Mouse (Mus musculus): Measurements from ENCODE around the gene Srebf2. TPM values are rescaled to one million over a fixed set of nuclear protein-coding genes. Genes with fewer than 3 reads are reported as not detected.
"Not testable (repeated sequence)": the region's sequence is repeated elsewhere in the genome, so short reads cannot be mapped to it uniquely, and the experiment has no call there.

Srebf2 gene
- polyA plus RNA-seq, 1 experiment from 2014 or later: 101 TPM

DNA sequence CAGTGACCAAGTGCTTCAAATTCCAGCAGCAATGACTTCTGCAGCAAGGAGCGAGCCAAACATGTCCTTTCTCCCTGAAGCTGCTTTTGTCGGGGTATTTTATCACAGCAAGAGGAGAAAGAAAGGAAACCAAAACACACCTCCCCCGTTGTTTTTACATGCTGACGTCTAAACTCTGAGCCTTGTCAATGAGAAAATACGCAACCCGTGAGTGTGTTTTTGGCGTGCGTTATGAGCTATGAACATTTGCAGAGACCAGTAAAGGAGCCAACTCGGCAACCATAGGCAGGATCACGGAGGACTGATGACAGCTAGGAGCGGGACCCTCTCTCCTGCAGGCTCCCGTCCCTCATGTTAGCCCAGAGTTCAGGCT is 96.7 kb downstream of the Srebf2 start:
- Histone ChIP-seq H3K9me3 (ENCODE audit: control insufficient read depth, low read length) (no peaks in the 10 kb centered on the region), H3K4me3 (ENCODE audit: low read depth, low read length) (peak overlapping the region; percentile 69), H3K27me3 (replicated peaks; ENCODE audit: control insufficient read depth, insufficient read depth, low read length) (no peaks in the 10 kb centered on the region), H3K9ac (ENCODE audit: low read depth, low read length) (peak overlapping the region; percentile 84), H3K27ac (ENCODE audit: low read depth, low read length) (peak overlapping the region; percentile 88; the same call in 1 of the 2 replicates), H3K4me2 (peak overlapping the region; percentile 97), H3K36me3 (ENCODE audit: control insufficient read depth, insufficient read depth, low read length) (no peaks in the 10 kb centered on the region), H3K4me1 (replicated peaks; ENCODE audit: control insufficient read depth, insufficient read depth, low read length) (peaks cover 8% of the 10 kb centered on the region)
- DNase-seq (ENCODE audit: low spot score) (no peak), ATAC-seq (replicated peaks; ENCODE audit: low FRiP score) (no peak)
- 4% methylated on average over 12 of the region's 12 CpGs for WGBS

- Histone ChIP-seq H3K36me3 (ENCODE audit: control insufficient read depth, insufficient read depth, low read length) (no peaks in the 10 kb centered on the region), H3K9ac (ENCODE audit: low read depth, low read length) (peak within 1 kb of the TSS; percentile 84), H3K9me3 (ENCODE audit: control insufficient read depth, low read length) (no peaks in the 10 kb centered on the region), H3K4me3 (ENCODE audit: low read depth, low read length) (peak within 1 kb of the TSS; percentile 69), H3K4me2 (peak within 1 kb of the TSS; percentile 97), H3K4me1 (replicated peaks; ENCODE audit: control insufficient read depth, insufficient read depth, low read length) (peaks cover 8% of the 10 kb centered on the region), H3K27me3 (replicated peaks; ENCODE audit: control insufficient read depth, insufficient read depth, low read length) (no peaks in the 10 kb centered on the region), H3K27ac (ENCODE audit: low read depth, low read length) (peak within 1 kb of the TSS; percentile 88)
- peak; percentile 97 for ATAC-seq (replicated peaks; ENCODE audit: low FRiP score)
- peak; percentile 94 for DNase-seq (ENCODE audit: low spot score)
- WGBS: under 1% methylated on average over 62 of the region's 65 CpGs
Measured at GRCm38 (mm10) chr15:82244115-82244804, 97.3 kb downstream of the Srebf2 start, which contains the start of gene Cenpm. Cenpm (minus strand) TSS chr15:82244748.

DNA sequence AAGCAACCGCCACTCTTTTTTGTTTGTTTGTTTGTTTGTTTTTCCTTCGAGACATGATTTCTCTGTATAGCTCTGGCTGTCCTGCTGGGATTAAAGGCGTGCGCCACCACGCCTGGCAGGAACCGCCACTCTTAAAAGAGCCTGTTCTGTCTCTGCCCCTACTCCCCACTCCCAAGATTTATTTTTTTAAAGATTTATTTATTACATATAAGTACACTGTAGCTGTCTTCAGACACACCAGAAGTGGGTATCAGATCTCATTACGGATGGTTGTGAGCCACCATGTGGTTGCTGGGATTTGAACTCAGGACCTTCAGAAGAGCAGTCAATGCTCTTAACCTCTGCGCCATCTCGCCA is 97.8 kb downstream of the Srebf2 start:
- not testable (repeated sequence) for H3K4me1 ChIP-seq (replicated peaks; ENCODE audit: control insufficient read depth, insufficient read depth, low read length); H3K36me3 ChIP-seq (ENCODE audit: control insufficient read depth, insufficient read depth, low read length); DNase-seq (ENCODE audit: low spot score); H3K27me3 ChIP-seq (replicated peaks; ENCODE audit: control insufficient read depth, insufficient read depth, low read length); H3K9me3 ChIP-seq (ENCODE audit: control insufficient read depth, low read length); ATAC-seq (replicated peaks; ENCODE audit: low FRiP score)
- 23% methylated on average over 9 of the region's 9 CpGs for WGBS
- peak overlapping the region; percentile 88 for H3K27ac ChIP-seq (ENCODE audit: low read depth, low read length)
- peak overlapping the region; percentile 84 for H3K9ac ChIP-seq (ENCODE audit: low read depth, low read length)
- peak overlapping the region; percentile 97 for H3K4me2 ChIP-seq
- H3K4me3 ChIP-seq (ENCODE audit: low read depth, low read length): peak overlapping the region; percentile 69

DNA sequence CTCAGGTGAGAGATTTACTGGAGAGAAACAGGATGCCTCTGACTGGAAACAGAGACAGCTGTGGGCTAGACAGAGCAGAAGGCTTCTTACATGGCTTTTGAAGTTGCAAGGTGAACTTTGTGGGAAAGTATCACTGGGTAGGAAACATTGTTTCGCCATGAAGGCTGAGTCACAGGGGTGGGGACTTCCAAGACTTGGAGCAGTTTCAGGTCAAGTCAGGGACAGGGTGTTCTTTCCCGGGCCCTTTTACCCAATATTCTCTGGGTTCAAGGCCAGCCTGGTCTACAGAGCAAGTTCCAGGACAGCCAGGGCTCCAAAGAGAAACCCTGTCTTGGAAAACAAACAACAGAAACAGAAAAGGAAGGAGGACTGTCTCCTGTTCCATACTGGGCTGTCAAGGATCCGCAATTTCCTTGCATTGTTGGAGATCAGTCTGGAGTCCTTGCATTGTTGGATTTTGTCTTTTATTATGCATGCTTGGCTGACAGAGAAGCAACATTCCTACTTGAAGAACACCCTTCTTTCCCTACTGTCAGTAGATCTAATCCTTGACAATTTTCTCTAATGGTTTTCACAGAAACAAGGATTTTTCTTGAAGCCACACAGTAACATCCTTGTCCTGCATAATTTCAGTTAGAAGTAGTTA is 100.3 kb downstream of the Srebf2 start:
- WGBS: 68% methylated on average over 3 of the region's 3 CpGs
- Histone ChIP-seq H3K36me3 (ENCODE audit: control insufficient read depth, insufficient read depth, low read length) (no peaks in the 10 kb centered on the region), H3K4me3 (ENCODE audit: low read depth, low read length) (no peak overlapping the region)

DNA sequence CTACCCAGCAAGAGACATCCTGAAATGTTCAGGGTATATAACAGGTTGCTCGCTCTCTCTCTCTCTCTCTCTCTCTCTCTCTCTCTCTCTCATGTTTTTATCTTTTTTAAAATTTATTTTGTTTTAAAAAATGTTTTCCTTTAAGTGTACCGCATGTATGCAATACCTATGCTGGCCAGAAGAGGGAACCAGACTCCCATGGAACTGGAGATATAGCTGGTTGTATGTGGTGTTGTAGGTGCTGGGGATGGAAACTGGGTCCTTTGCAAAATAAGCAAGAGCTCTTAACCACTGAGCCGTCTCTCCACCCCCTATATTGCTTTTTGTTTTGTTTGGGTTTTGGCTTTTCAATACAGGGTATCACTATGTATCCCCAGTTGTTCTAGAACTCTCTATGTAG is 104.6 kb downstream of the Srebf2 start:
- 77% methylated on average over 3 of the region's 3 CpGs for WGBS
- no peaks in the 10 kb centered on the region for H3K4me1 ChIP-seq (replicated peaks; ENCODE audit: control insufficient read depth, insufficient read depth, low read length)
- H3K9me3 ChIP-seq (ENCODE audit: control insufficient read depth, low read length): no peaks in the 10 kb centered on the region
- no peak overlapping the region for H3K27ac ChIP-seq (ENCODE audit: low read depth, low read length)
- no peaks in the 10 kb centered on the region for H3K36me3 ChIP-seq (ENCODE audit: control insufficient read depth, insufficient read depth, low read length)
- H3K4me2 ChIP-seq: no peak overlapping the region
- no peak for DNase-seq (ENCODE audit: low spot score)
- no peak for ATAC-seq (replicated peaks; ENCODE audit: low FRiP score)
- H3K4me3 ChIP-seq (ENCODE audit: low read depth, low read length): no peak overlapping the region
- H3K9ac ChIP-seq (ENCODE audit: low read depth, low read length): no peak overlapping the region
- H3K27me3 ChIP-seq (replicated peaks; ENCODE audit: control insufficient read depth, insufficient read depth, low read length): peaks cover 11% of the 10 kb centered on the region

More for the DNA sequence above, 100.3 kb downstream of the Srebf2 start:
- H3K9me3 ChIP-seq (ENCODE audit: control insufficient read depth, low read length): no peaks in the 10 kb centered on the region
- no peak overlapping the region for H3K4me2 ChIP-seq
- no peak for DNase-seq (ENCODE audit: low spot score)
- peaks cover 8% of the 10 kb centered on the region for H3K4me1 ChIP-seq (replicated peaks; ENCODE audit: control insufficient read depth, insufficient read depth, low read length)
- no peak overlapping the region for H3K27ac ChIP-seq (ENCODE audit: low read depth, low read length)
- no peak for ATAC-seq (replicated peaks; ENCODE audit: low FRiP score)
- H3K27me3 ChIP-seq (replicated peaks; ENCODE audit: control insufficient read depth, insufficient read depth, low read length): no peaks in the 10 kb centered on the region
- no peak overlapping the region for H3K9ac ChIP-seq (ENCODE audit: low read depth, low read length)

- ATAC-seq (replicated peaks; ENCODE audit: low FRiP score) (no peak), DNase-seq (ENCODE audit: low spot score) (no peak)
- no peak within 1 kb of the TSS for H3K27ac ChIP-seq (ENCODE audit: low read depth, low read length)
- H3K4me1 ChIP-seq (replicated peaks; ENCODE audit: control insufficient read depth, insufficient read depth, low read length): no peaks in the 10 kb centered on the region
- H3K4me2 ChIP-seq: no peak within 1 kb of the TSS
- no peak within 1 kb of the TSS for H3K9ac ChIP-seq (ENCODE audit: low read depth, low read length)
- no peaks in the 10 kb centered on the region for H3K9me3 ChIP-seq (ENCODE audit: control insufficient read depth, low read length)
- H3K27me3 ChIP-seq (replicated peaks; ENCODE audit: control insufficient read depth, insufficient read depth, low read length): peaks cover 11% of the 10 kb centered on the region
- H3K36me3 ChIP-seq (ENCODE audit: control insufficient read depth, insufficient read depth, low read length): no peaks in the 10 kb centered on the region
- H3K4me3 ChIP-seq (ENCODE audit: low read depth, low read length): no peak within 1 kb of the TSS
- 66% methylated on average over 6 of the region's 6 CpGs for WGBS
Measured at GRCm38 (mm10) chr15:82252097-82252496, 105.1 kb downstream of the Srebf2 start, which contains the start of gene 1500009C09Rik. 1500009C09Rik (plus strand) TSS chr15:82252397.

MicroRNA genes within 50 kb of the gene (microRNA counts, 519-probe panel; counts per million panel counts)
- 2,214 counts per million, percentile 5 among the panel's probes with 10 or more counts for microRNA mmu-miR-33

Small RNA genes within 50 kb of the gene (microRNA-seq; reads per million reads assigned to microRNA genes)
- 41.9 reads per million, percentile 39 among the genes with 10 or more reads in this experiment for gene Mir33 (ENCODE audit: borderline number of aligned reads)

Other genes with a start within 250 kb of the Srebf2 start
- gene Polr3h, start 220.9 kb upstream of the Srebf2 start, polyA plus RNA-seq (2014; fragmentation: Nextera tagmentation; extraction: Ambion mirVana): 131 and 134 TPM in 2 replicates
- gene Csdc2, start 210.4 kb upstream of the Srebf2 start, polyA plus RNA-seq (2014; fragmentation: Nextera tagmentation; extraction: Ambion mirVana): 3.7 and 3.9 TPM in 2 replicates
- 34.6 and 40.6 TPM in 2 replicates for gene Pmm1, start 186.3 kb upstream of the Srebf2 start, polyA plus RNA-seq (2014; fragmentation: Nextera tagmentation; extraction: Ambion mirVana)
- gene 1700029P11Rik, start 166.6 kb upstream of the Srebf2 start, polyA plus RNA-seq (2014; fragmentation: Nextera tagmentation; extraction: Ambion mirVana): not detected in 2 replicates
- 133 and 151 TPM in 2 replicates for gene Xrcc6, start 159.3 kb upstream of the Srebf2 start, polyA plus RNA-seq (2014; fragmentation: Nextera tagmentation; extraction: Ambion mirVana)
- 27.4 and 30.3 TPM in 2 replicates for gene Desi1, start 113.3 kb upstream of the Srebf2 start, polyA plus RNA-seq (2014; fragmentation: Nextera tagmentation; extraction: Ambion mirVana)
- 393 and 418 TPM in 2 replicates for gene Snu13, start 99.6 kb upstream of the Srebf2 start, polyA plus RNA-seq (2014; fragmentation: Nextera tagmentation; extraction: Ambion mirVana)
- not detected in 2 replicates for gene 4930407I10Rik, start 88.0 kb upstream of the Srebf2 start, polyA plus RNA-seq (2014; fragmentation: Nextera tagmentation; extraction: Ambion mirVana)
- not detected in 2 replicates for gene Mei1, start 77.2 kb upstream of the Srebf2 start, polyA plus RNA-seq (2014; fragmentation: Nextera tagmentation; extraction: Ambion mirVana)
- gene Ccdc134, start 19.3 kb upstream of the Srebf2 start, polyA plus RNA-seq (2014; fragmentation: Nextera tagmentation; extraction: Ambion mirVana): 17.1 and 17.5 TPM in 2 replicates
- gene Shisa8, start 65.6 kb downstream of the Srebf2 start, polyA plus RNA-seq (2014; fragmentation: Nextera tagmentation; extraction: Ambion mirVana): 0.12 and 0.73 TPM in 2 replicates
- gene Tnfrsf13c, start 77.2 kb downstream of the Srebf2 start, polyA plus RNA-seq (2014; fragmentation: Nextera tagmentation; extraction: Ambion mirVana): 0.16 and 0.56 TPM in 2 replicates
- gene Cenpm, start 97.6 kb downstream of the Srebf2 start, polyA plus RNA-seq (2014; fragmentation: Nextera tagmentation; extraction: Ambion mirVana): 56.5 and 58.8 TPM in 2 replicates
- gene 1500009C09Rik, start 105.2 kb downstream of the Srebf2 start, polyA plus RNA-seq (2014; fragmentation: Nextera tagmentation; extraction: Ambion mirVana): not detected in 2 replicates
- gene Sept3, start 127.7 kb downstream of the Srebf2 start, polyA plus RNA-seq (2014; fragmentation: Nextera tagmentation; extraction: Ambion mirVana): 7.1 and 7.4 TPM in 2 replicates
- 0.25 and 0.58 TPM in 2 replicates for gene Wbp2nl, start 151.8 kb downstream of the Srebf2 start, polyA plus RNA-seq (2014; fragmentation: Nextera tagmentation; extraction: Ambion mirVana)
- 33.7 and 37.2 TPM in 2 replicates for gene Naga, start 191.7 kb downstream of the Srebf2 start, polyA plus RNA-seq (2014; fragmentation: Nextera tagmentation; extraction: Ambion mirVana)
- 34.0 and 35.4 TPM in 2 replicates for gene Pheta2, start 191.8 kb downstream of the Srebf2 start, polyA plus RNA-seq (2014; fragmentation: Nextera tagmentation; extraction: Ambion mirVana)
- 218 and 233 TPM in 2 replicates for gene Smdt1, start 191.8 kb downstream of the Srebf2 start, polyA plus RNA-seq (2014; fragmentation: Nextera tagmentation; extraction: Ambion mirVana)
- gene Ndufa6, start 207.1 kb downstream of the Srebf2 start, polyA plus RNA-seq (2014; fragmentation: Nextera tagmentation; extraction: Ambion mirVana): 432 and 467 TPM in 2 replicates
- gene Cyp2d22, start 233.1 kb downstream of the Srebf2 start, polyA plus RNA-seq (2014; fragmentation: Nextera tagmentation; extraction: Ambion mirVana): 6.8 and 7.0 TPM in 2 replicates
- not detected in 2 replicates for gene Cyp2d11, start 246.8 kb downstream of the Srebf2 start, polyA plus RNA-seq (2014; fragmentation: Nextera tagmentation; extraction: Ambion mirVana)

Measured in liver, embryonic 11.5 days (tissue).